Mouse (Mus musculus) bone marrow, adult 2 months (tissue): Measurements from ENCODE around the gene Msl1.

ENCODE experiments used
- CTCF ChIP-seq: fragments of 200-500 bp; IDR thresholded peaks from 2 replicates; pipeline ENCODE4 v1.5.1; 2011; ENCODE audit warnings: low read length, control low read depth; ENCODE audit not compliant: control insufficient read depth, insufficient read depth
- POLR2A ChIP-seq: fragments of 200-500 bp; IDR thresholded peaks from 2 replicates; pipeline ENCODE4 v1.6.1; 2011; ENCODE audit warnings: low read depth, mild to moderate bottlenecking, control low read depth, low read length, borderline replicate concordance; ENCODE audit not compliant: control insufficient read depth

- TF ChIP-seq CTCF = no peak
- no peak for TF ChIP-seq POLR2A
Observed at GRCm38 (mm10) chr11:98797909-98798308, 2.6 kb downstream of the Msl1 start.
